Mouse (Mus musculus) liver, adult 2 months (tissue): ENCODE measurements around the gene Agmat.

Experiments used
- CTCF ChIP-seq: fragments of 200-500 bp; IDR thresholded peaks from 2 replicates; pipeline ENCODE4 v1.5.1; 2011; ENCODE audit warnings: low read depth, low read length, control low read depth
- POLR2A ChIP-seq: fragments of 200-500 bp; IDR thresholded peaks from 2 replicates; pipeline ENCODE4 v1.6.1; 2011; ENCODE audit warnings: low read length, control low read depth; ENCODE audit not compliant: insufficient read depth; ENCODE audit errors: extremely low read depth

DNA sequence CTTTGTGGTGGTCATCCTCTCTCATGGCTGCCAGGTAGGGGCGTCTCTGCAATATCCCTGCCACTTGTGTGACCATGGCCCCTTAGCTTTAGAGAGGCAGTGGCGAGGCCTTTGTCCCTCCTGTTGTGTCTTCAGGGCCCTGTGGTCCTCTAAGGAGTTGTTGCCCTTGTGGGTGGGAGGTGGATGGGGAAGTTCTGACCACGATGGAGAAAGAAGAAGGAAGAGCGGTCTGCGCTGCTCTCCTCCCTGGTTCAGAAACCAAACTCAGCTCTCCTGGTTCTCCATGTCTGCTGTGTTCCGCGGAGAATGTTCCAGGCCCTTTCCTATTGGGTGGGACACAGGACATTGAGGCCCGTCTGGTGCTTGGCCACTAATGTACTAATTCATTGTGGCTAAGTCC lies 59.4 kb downstream of the Agmat start:
- TF ChIP-seq POLR2A (no peak), CTCF (no peak)
